Mouse (Mus musculus): Measurements from ENCODE around the gene Fasn. TPM values are rescaled to one million over a fixed set of nuclear protein-coding genes. Genes with fewer than 3 reads are reported as not detected.

The Fasn gene
- 54.9 TPM for polyA plus RNA-seq (2017; shearing (Covaris generic))

DNA sequence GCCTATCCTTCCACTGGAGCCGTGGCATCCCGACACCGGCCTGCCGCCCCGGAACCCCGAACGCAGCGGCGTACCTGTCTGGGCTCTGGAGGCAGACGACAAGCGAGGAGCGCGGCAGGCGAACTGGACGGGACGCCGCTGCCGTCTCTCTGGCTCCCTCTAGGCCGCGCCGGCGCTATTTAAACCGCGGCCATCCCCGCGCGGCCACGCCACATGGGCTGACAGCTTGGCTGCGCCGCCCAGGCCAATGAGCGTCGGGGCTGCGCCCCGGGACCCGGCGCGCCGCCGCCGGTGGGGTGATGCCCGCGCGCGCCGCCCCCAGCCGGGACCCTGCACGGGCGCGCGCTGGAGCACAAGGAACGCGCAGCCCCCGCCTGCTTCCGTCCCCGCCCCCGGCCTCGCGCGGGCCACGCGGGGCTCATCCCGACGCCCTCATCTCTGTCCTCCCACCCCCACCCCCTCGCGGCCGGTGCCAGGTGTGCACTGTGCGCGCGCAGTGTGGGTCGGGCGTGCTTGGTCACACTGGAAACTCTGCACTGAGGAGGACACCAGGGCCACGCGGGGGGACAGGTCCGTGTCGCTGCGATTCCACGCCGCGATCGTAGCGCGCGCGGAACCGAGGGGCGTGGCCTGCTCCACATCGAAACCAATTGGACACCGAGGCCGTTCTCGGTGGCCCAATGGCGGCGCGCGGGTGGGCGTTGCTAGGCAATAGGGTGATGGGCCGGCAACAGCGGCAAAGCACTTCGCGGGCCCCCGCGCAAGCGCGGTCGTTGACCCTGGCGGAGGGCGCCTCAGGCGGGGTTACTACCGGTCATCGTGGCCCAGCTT, at the start of gene Fasn:
Fasn (minus strand) TSS at position 592 of the 831 bp plus-strand sequence.

DNA sequence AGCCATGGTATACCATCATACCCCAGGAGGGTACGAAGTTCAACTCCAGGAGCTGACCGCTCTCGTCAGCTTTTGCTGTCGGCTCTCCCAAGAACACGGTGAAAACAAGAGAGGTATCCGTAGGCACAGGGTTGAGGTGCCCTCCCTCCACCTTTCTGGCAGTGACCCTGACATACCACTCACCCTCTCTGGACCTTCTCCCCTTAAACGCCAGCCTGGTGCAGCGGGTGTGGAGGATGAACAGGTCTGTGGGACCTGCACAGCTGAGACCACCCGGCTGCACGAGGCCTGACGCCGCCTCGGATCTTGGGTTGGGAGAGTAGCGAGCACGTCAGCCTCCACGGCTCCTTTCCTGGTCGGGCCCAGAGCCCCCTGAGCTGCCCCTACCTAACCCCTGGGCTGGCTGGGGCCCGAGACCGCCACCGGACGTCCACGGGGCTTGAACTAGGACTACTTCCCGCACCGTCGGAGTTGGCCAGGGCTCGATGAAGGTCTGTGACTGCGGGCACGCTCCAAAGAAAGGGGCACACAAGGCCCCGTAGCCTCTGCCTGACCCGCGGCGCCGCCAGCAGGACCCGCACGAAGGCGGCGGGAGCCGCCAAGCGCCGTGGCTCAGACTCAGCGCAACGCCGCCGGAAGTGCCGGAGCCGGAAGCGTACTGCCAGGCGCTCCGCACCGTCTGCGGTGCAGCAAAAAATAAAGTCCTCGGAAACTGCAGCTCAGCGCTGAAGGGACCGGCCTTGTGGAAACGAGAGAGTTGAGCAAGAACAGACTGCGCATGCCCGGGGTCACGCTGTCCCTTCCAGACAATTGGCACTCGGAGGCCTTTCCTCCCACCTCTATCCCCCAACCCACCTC, 28.4 kb downstream of the Fasn start, which contains the start of gene Dus1l:
Dus1l (minus strand) TSS at position 648 of the 858 bp plus-strand sequence.

DNA sequence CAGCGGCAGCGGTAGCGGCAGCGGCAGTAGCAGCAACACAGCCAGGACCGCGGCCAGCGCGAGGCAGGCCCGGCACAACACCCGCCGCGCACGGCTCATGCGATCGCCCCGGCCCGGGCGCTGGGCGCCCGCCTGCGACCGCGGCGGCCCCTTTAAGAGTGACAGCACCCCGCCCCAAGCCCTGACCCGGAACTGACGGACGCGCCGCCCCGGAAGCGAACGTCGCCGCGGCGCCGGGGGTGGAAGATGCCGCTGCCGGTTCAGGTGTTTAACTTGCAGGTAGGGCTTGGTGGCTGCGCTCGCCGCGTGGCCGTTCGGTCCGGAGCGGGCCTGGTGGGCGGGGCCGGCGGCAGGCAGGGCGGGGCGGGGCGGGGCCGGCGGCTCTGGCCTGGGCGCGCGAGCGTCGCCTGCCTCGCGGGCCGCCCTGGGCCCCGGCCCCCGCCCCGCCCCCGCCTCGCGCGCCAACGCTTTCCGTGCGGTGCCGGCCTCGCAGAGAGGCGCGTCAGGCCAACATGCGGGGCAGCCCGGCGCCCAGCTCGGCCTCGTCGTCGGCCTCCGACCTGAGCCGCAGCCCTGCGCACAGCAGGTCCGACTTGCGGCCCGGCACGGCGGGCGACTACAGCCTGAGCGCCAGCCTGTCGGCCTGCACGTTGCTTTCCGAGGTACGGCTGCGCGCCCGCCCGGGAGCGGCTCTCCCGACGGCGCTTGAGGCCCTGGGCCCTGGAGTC, 40.1 kb downstream of the Fasn start, which contains the start of the genes Rfng and Gps1:
Rfng (minus strand) TSS at position 144 of the 728 bp plus-strand sequence.
Gps1 (plus strand) TSS at position 209 of the 728 bp plus-strand sequence.

GRCm38 (mm10) chr11:120762672-120763041, 61.7 kb downstream of the Fasn start, which contains the start of gene Hmga1b:
TSS of gene Hmga1b (plus strand) at chr11:120762794.

Other genes starting within 250 kb of the Fasn start
- gene Arhgdia, start 242.9 kb downstream of the Fasn start, polyA plus RNA-seq (2017; shearing (Covaris generic)) = 896 TPM
- 6.6 TPM for gene Alyref, start 226.2 kb downstream of the Fasn start, polyA plus RNA-seq (2017; shearing (Covaris generic))
- gene Anapc11, start 226.1 kb downstream of the Fasn start, polyA plus RNA-seq (2017; shearing (Covaris generic)) = 129 TPM
- 1.3 TPM for gene Npb, start 216.1 kb downstream of the Fasn start, polyA plus RNA-seq (2017; shearing (Covaris generic))
- 170 TPM for gene Pcyt2, start 206.6 kb downstream of the Fasn start, polyA plus RNA-seq (2017; shearing (Covaris generic))
- 233 TPM for gene Sirt7, start 199.3 kb downstream of the Fasn start, polyA plus RNA-seq (2017; shearing (Covaris generic))
- 12.0 TPM for gene Mafg, start 190.9 kb downstream of the Fasn start, polyA plus RNA-seq (2017; shearing (Covaris generic))
- gene Pycr1, start 180.8 kb downstream of the Fasn start, polyA plus RNA-seq (2017; shearing (Covaris generic)) = 1.00 TPM
- gene Myadml2, start 176.4 kb downstream of the Fasn start, polyA plus RNA-seq (2017; shearing (Covaris generic)) = not detected
- gene Notum, start 163.4 kb downstream of the Fasn start, polyA plus RNA-seq (2017; shearing (Covaris generic)) = not detected
- 141 TPM for gene Aspscr1, start 151.6 kb downstream of the Fasn start, polyA plus RNA-seq (2017; shearing (Covaris generic))
- gene Cenpx, start 110.8 kb downstream of the Fasn start, polyA plus RNA-seq (2017; shearing (Covaris generic)) = 128 TPM
- 84.9 TPM for gene Lrrc45, start 110.6 kb downstream of the Fasn start, polyA plus RNA-seq (2017; shearing (Covaris generic))
- 0.27 TPM for gene Rac3, start 103.1 kb downstream of the Fasn start, polyA plus RNA-seq (2017; shearing (Covaris generic))
- gene Dcxr, start 97.3 kb downstream of the Fasn start, polyA plus RNA-seq (2017; shearing (Covaris generic)) = 26.0 TPM
- gene Cbr2, start 92.4 kb downstream of the Fasn start, polyA plus RNA-seq (2017; shearing (Covaris generic)) = not detected
- gene Hmga1b, start 61.8 kb downstream of the Fasn start, polyA plus RNA-seq (2017; shearing (Covaris generic)) = 34.4 TPM
- 3.2 TPM for gene Rfng, start 40.3 kb downstream of the Fasn start, polyA plus RNA-seq (2017; shearing (Covaris generic))
- gene Gps1, start 40.3 kb downstream of the Fasn start, polyA plus RNA-seq (2017; shearing (Covaris generic)) = 168 TPM
- gene Dus1l, start 28.1 kb downstream of the Fasn start, polyA plus RNA-seq (2017; shearing (Covaris generic)) = 80.7 TPM
- 0.98 TPM for gene Ccdc57, start 108.3 kb upstream of the Fasn start, polyA plus RNA-seq (2017; shearing (Covaris generic))
- 18.6 TPM for gene Slc16a3, start 123.9 kb upstream of the Fasn start, polyA plus RNA-seq (2017; shearing (Covaris generic))
- gene Csnk1d, start 166.8 kb upstream of the Fasn start, polyA plus RNA-seq (2017; shearing (Covaris generic)) = 143 TPM
- 61.2 TPM for gene Cd7, start 214.9 kb upstream of the Fasn start, polyA plus RNA-seq (2017; shearing (Covaris generic))
- gene Sectm1b, start 239.0 kb upstream of the Fasn start, polyA plus RNA-seq (2017; shearing (Covaris generic)) = not detected